In the genomic region with DNA sequence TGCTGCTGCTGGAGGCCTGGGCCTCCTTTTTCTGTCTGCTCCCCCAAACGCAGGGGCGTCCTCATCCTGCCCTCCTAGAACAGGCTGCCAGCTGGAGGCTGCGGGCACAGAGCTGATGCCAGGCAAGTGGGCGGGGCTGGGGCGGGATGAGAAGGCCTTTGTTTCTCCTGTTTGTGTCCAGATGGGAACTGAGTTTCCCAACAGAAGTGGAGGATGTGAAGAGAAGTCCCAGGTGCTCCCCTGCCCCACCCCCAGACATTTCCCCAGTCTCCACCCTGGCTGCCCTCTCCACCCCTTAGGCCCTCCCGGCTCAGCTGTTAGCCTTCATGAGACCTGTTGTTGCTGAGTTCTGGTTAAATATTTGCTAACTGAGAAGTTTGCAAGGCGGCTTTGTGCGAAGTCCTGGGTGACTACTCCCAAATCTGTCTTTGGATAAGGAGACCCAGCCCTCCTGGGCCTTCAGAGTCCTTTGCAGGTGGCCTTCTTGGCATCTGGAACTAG, we compare ENCODE assay signal across 8 mouse cellular contexts. TPM values are rescaled to one million over a fixed set of nuclear protein-coding genes. Genes with fewer than 3 reads are reported as not detected.
DNase-seq lines count a peak whose midpoint lies in the region; ATAC-seq lines count a peak whose summit lies in the region.

No protein-coding gene starts in this region.

- intact Hi-C loops in heart, postnatal 25 days (cut with DNase I) = no loop called here
- intact Hi-C loops in gastrocnemius, postnatal 36 days (cut with DNase I) = no loop called here

- ATAC-seq in heart, embryonic 12.5 days (ENCODE audit: insufficient number of reproducible peaks, low FRiP score) = no peak
- no peak for ATAC-seq in embryonic facial prominence, embryonic 13.5 days (ENCODE audit: insufficient number of reproducible peaks, insufficient read depth, low FRiP score, low TSS enrichment, low read depth)
- peak; percentile 60 for ATAC-seq in kidney, embryonic 16.5 days (ENCODE audit: low FRiP score, low TSS enrichment)
- ATAC-seq in midbrain, embryonic 15.5 days (replicated peaks) = no peak

- no peak overlapping the region for H3K27ac ChIP-seq in heart, embryonic 12.5 days (ENCODE audit: poor library complexity, severe bottlenecking)
- H3K27ac ChIP-seq in embryonic facial prominence, embryonic 13.5 days = peak overlapping the region; percentile 83
- H3K27ac ChIP-seq in kidney, embryonic 16.5 days (ENCODE audit: low read length) = peak overlapping the region; percentile 93
- H3K27ac ChIP-seq in midbrain, embryonic 15.5 days = peak overlapping the region; percentile 46; the same call in 1 of the 2 replicates

- peaks cover 88% of the 10 kb centered on the region for H3K4me1 ChIP-seq in heart, embryonic 12.5 days (replicated peaks)
- H3K4me1 ChIP-seq in embryonic facial prominence, embryonic 13.5 days = peaks cover 50% of the 10 kb centered on the region
- H3K4me1 ChIP-seq in kidney, embryonic 16.5 days (ENCODE audit: insufficient read depth, low read length) = peaks cover 54% of the 10 kb centered on the region
- peaks cover 25% of the 10 kb centered on the region for H3K4me1 ChIP-seq in midbrain, embryonic 15.5 days

- H3K36me3 ChIP-seq in heart, embryonic 12.5 days = peaks cover 18% of the 10 kb centered on the region
- peaks cover 29% of the 10 kb centered on the region for H3K36me3 ChIP-seq in embryonic facial prominence, embryonic 13.5 days
- H3K36me3 ChIP-seq in kidney, embryonic 16.5 days (ENCODE audit: insufficient read depth, low read length) = no peaks in the 10 kb centered on the region
- no peaks in the 10 kb centered on the region for H3K36me3 ChIP-seq in midbrain, embryonic 15.5 days (replicated peaks)

- peak overlapping the region; percentile 52; the same call in 1 of the 2 replicates for H3K9ac ChIP-seq in heart, embryonic 12.5 days
- H3K9ac ChIP-seq in embryonic facial prominence, embryonic 13.5 days = peak overlapping the region; percentile 27; the same call in 1 of the 2 replicates
- H3K9ac ChIP-seq in kidney, embryonic 16.5 days (replicated peaks; ENCODE audit: low read length) = peak overlapping the region; percentile 23
- H3K9ac ChIP-seq in midbrain, embryonic 15.5 days = no peak overlapping the region

- H3K27me3 ChIP-seq in heart, embryonic 12.5 days (replicated peaks) = no peaks in the 10 kb centered on the region
- H3K27me3 ChIP-seq in embryonic facial prominence, embryonic 13.5 days = no peaks in the 10 kb centered on the region
- H3K27me3 ChIP-seq in kidney, embryonic 16.5 days (ENCODE audit: insufficient read depth, low read length) = no peaks in the 10 kb centered on the region
- no peaks in the 10 kb centered on the region for H3K27me3 ChIP-seq in midbrain, embryonic 15.5 days (replicated peaks)

- no peak overlapping the region for H3K4me3 ChIP-seq in heart, embryonic 12.5 days
- H3K4me3 ChIP-seq in embryonic facial prominence, embryonic 13.5 days = no peak overlapping the region
- no peak overlapping the region for H3K4me3 ChIP-seq in kidney, embryonic 16.5 days (ENCODE audit: low read length)
- H3K4me3 ChIP-seq in midbrain, embryonic 15.5 days = no peak overlapping the region

- no peaks in the 10 kb centered on the region for H3K9me3 ChIP-seq in heart, embryonic 12.5 days (replicated peaks)
- H3K9me3 ChIP-seq in embryonic facial prominence, embryonic 13.5 days = no peaks in the 10 kb centered on the region
- no peaks in the 10 kb centered on the region for H3K9me3 ChIP-seq in kidney, embryonic 16.5 days (ENCODE audit: low read length)
- H3K9me3 ChIP-seq in midbrain, embryonic 15.5 days = no peaks in the 10 kb centered on the region

- 52% methylated on average over 7 of the region's 8 CpGs for WGBS in heart, embryonic 12.5 days
- WGBS in embryonic facial prominence, embryonic 13.5 days = 39% methylated on average over 8 of the region's 8 CpGs
- 45% methylated on average over 8 of the region's 8 CpGs for WGBS in kidney, embryonic 16.5 days
- WGBS in midbrain, embryonic 15.5 days = 31% methylated on average over 8 of the region's 8 CpGs

- no peak for DNase-seq in heart, postnatal 25 days (ENCODE audit: low spot score)
- no peak for DNase-seq in c-Kit-positive CD71-positive TER-119-positive erythroid progenitor cells, embryonic 14.5 days (ENCODE audit: low spot score)
- DNase-seq in urinary bladder, postnatal 36 days (ENCODE audit: low spot score in 2 of 2) = no peak
- no peak for DNase-seq in gastrocnemius, postnatal 36 days

- no peak overlapping the region for H3K4me2 ChIP-seq in heart, embryonic 12.5 days
- H3K4me2 ChIP-seq in embryonic facial prominence, embryonic 13.5 days = no peak overlapping the region
- 0 out of 2 replicates have a peak overlapping the region, but pooled peaks have one; percentile 4 for H3K4me2 ChIP-seq in kidney, embryonic 16.5 days (replicated peaks; ENCODE audit: low read depth, low read length)
- H3K4me2 ChIP-seq in midbrain, embryonic 15.5 days = no peak overlapping the region

RNA-seq across cellular contexts. Expression of gene Fam129b, which starts 19.7 kb away (rescaled TPM):
- 62.0 and 64.4 TPM in 2 replicates for polyA plus RNA-seq in heart, embryonic 12.5 days (2016; fragmentation: Nextera tagmentation; extraction: Ambion mirVana)
- total RNA-seq in heart, postnatal 25 days (2021) = 10 to 100 TPM; 23.8 to 31.9 TPM
- 57.2 and 59.2 TPM in 2 replicates for polyA plus RNA-seq in embryonic facial prominence, embryonic 13.5 days (2015; fragmentation: Nextera tagmentation; extraction: Ambion mirVana)
- 54.4 and 56.2 TPM in 2 replicates for polyA plus RNA-seq in kidney, embryonic 16.5 days (2015; fragmentation: Nextera tagmentation; extraction: Ambion mirVana)
- 29.7 and 31.3 TPM in 2 replicates for polyA plus RNA-seq in midbrain, embryonic 15.5 days (2015; fragmentation: Nextera tagmentation; extraction: Ambion mirVana)
- total RNA-seq in gastrocnemius, postnatal 36 days (2021) = 1 to 10 TPM; 5.5 to 7.7 TPM

RNA-seq across cellular contexts. Expression of gene Stxbp1, which starts 48.6 kb away (rescaled TPM):
- 30.8 and 31.1 TPM in 2 replicates for polyA plus RNA-seq in heart, embryonic 12.5 days (2016; fragmentation: Nextera tagmentation; extraction: Ambion mirVana)
- 10 to 100 TPM; 11.0 to 11.7 TPM for total RNA-seq in heart, postnatal 25 days (2021)
- 18.1 and 22.8 TPM in 2 replicates for polyA plus RNA-seq in embryonic facial prominence, embryonic 13.5 days (2015; fragmentation: Nextera tagmentation; extraction: Ambion mirVana)
- 19.6 and 22.3 TPM in 2 replicates for polyA plus RNA-seq in kidney, embryonic 16.5 days (2015; fragmentation: Nextera tagmentation; extraction: Ambion mirVana)
- 324 and 330 TPM in 2 replicates for polyA plus RNA-seq in midbrain, embryonic 15.5 days (2015; fragmentation: Nextera tagmentation; extraction: Ambion mirVana)
- 1 to 10 TPM; 2.2 to 3.6 TPM for total RNA-seq in gastrocnemius, postnatal 36 days (2021)

Comparison
In these comparisons a context has a peak if more than half of its experiments do, and no peak if none do; other contexts are left out.
1. RNA of gene Stxbp1, which starts 48.6 kb away (polyA plus RNA-seq): 324 to 330 TPM in midbrain, embryonic 15.5 days; 30.8 to 31.1 TPM in heart, embryonic 12.5 days, 19.6 to 22.3 TPM in kidney, embryonic 16.5 days and 18.1 to 22.8 TPM in embryonic facial prominence, embryonic 13.5 days; every median in the first group is over 10 times any median in the second.